Mouse (Mus musculus) cerebellum, adult 2 months (tissue): ENCODE measurements around the gene Fam122a.

Experiments used
- CTCF ChIP-seq: fragments of 200-500 bp; IDR thresholded peaks from 2 replicates; pipeline ENCODE4 v1.5.1; 2011; ENCODE audit warnings: low read depth, mild to moderate bottlenecking, control low read depth, low read length, moderate library complexity, borderline replicate concordance; ENCODE audit not compliant: insufficient read depth
- POLR2A ChIP-seq: fragments of 200-500 bp; IDR thresholded peaks from 2 replicates; pipeline ENCODE4 v1.6.1; 2011; ENCODE audit warnings: low read length, control low read depth, borderline replicate concordance; ENCODE audit not compliant: insufficient read depth

GRCm38 (mm10) chr19:24471538-24471937, 5.6 kb downstream of the Fam122a start:
- no peak for TF ChIP-seq POLR2A
- TF ChIP-seq CTCF, result no peak
